Mouse (Mus musculus) kidney, postnatal 14 days (tissue): Measurements from ENCODE around the gene BC048562.

Experiments
- DNase-seq: peaks from one replicate; pipeline ENCODE4 v3.0.0; 2022; ENCODE audit warnings: mixed read lengths

The BC048562 gene

DNA sequence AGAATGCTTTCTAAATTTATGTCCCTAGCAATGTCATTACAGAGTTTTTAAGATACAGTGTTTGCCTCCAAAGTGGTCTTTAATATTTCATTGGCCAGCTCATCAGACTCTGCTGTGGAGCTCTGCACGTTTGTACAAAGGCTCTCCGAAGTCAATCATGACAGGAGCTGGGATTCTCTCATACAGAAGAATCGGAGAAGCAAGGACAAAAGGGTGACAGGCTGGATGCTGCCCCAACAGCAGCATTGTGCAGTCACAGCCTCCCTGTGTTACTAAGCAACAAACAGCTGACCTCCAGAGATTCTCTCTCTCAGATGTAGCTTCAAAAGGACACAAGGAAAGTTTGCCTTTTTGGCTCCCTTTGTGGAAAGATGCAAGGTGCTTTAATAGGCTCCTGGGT lies at the start of gene BC048562:
Gene BC048562, plus strand, starts transcription at position 301 of the 400 bp plus-strand sequence.
- no peak for DNase-seq

DNA sequence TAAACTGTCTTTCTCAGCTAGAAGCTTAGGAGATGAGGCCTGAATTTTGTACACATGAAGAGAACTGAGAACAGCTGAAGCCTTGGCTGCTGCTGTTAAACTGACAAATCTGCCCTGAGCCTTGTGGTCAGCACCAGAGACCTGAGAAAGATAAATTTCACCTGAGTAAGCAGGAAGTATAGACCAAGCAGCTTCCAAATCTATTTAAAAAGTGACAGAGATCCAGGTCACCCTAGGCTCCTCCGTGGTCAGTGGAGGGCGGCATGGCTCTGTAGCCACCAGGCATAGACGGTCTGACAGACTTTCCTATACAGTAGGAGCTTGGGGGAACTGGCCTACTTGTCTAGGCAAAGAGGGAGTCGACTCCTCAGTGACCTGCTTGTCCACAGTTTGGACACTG lies 49.5 kb upstream of the BC048562 start:
- no peak for DNase-seq

DNA sequence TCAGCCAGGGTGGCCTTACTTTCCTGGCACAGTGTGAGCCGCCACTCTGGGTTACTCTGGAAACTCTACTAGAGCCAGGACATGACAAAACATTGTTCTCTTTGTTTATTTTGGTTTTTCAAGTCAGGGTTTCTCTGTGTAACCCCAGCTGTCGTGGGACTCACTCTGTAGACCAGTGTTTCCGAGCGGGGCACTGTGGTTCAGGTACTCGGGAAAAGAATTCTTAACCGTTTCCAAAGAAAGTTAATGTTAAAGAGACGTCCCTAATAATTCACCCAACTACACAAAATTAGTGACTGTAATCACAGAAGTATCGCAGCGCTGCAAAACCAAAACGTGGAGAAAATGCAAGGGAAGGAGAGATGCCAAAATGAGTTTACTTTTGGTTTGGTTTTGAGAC lies 47.7 kb upstream of the BC048562 start:
- DNase-seq = no peak

DNA sequence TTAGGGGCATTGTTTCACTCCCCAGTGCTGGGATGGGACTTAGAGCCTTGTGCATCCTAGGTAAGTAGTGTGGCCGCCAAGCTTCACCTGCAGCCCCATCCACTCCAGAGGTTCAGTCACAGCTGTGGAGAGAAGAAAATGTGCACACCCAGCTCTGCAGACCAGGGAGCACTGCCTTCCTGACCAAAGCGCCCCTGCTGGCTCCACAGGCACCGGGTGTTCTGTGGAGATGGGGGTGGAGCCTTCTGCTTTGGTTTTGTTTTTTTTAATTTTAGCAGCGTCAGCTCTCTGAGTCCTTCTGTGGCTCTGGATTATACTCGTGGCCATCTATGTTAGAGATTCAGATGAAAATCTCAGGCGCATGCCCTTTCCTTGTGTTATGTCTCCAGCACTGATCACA lies 47.1 kb upstream of the BC048562 start:
- DNase-seq = peak; percentile 28

DNA sequence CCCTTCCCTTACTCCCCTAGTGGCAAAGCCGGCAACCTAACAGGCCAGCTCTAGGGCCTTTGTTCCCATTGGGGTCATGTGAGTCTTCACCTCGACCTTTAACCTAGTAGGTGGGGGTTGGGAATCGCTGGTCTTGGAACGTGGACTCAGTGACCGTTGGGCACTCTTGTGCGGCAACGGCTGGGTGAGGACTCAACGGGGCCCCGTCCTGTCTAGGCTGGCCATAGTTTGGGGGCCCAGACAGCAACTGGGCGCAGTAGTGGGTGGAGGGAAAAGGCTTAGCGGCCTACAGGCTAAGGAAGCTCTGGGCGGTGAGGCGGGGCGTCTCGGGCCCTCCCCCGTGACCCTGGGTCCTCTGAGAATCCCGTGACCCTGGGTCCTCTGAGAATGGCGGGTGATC lies 43.6 kb upstream of the BC048562 start, which contains the start of gene 1700102P08Rik:
Gene 1700102P08Rik, plus strand, starts transcription at position 130 of the 400 bp plus-strand sequence.
- peak; percentile 67 for DNase-seq

DNA sequence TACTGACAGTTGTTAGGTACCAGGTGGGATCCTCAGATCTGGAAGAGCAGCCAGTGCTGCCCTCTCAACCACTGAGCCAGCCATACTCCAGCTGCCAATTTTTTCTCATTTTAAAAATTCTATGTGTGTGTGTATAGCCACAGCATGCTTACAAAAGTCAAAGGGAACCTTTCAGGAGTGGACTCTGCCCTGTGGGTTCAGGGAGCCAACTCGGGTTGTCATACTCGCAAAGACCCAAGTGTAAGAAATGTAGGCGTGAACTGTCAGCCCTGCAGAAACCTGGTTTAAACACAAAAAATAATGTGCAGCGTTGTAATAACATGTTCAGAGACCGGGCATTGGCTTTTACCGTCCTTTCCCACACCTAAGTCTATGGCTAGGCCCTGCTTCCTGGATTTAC lies 42.1 kb upstream of the BC048562 start:
- no peak for DNase-seq

DNA sequence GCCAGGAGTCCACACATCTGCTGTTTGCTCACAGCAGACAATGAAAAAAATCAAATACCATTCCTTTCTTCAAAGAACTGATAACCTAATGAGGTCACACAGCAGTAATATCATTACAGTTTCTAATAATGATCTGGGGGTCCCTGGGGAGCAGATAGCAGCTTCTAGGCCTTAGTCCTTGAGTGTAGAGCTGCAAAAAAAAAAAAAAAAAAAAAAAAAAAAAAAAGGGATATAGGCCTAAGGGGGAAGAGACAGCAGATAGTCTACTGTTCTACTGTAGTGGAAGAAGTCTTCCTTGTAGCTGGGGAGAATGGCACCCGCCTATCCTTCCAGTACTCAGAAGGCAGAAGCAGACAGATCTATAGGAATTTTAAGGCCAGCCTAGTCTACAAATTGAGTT lies 40.9 kb upstream of the BC048562 start:
- DNase-seq = no peak

DNA sequence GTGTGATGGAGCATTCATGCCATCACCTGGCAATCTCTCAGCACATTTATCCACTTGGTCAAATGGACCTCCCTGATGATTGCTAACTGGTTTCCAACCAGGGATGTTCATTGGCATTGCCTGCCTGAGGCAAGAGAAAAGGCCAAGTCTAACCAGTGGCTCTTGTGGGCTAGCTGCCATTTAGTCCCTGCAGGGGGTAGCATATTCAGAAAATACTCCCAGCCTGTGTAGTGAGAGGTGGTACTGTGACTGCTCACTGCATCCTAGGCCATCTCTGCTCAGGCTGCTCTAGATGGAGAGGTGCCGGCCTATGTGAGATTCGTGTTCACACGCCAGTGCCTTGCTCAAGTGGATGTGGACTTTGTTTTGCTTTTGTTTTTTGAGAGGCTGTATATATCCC lies 38.0 kb upstream of the BC048562 start:
- DNase-seq = no peak

DNA sequence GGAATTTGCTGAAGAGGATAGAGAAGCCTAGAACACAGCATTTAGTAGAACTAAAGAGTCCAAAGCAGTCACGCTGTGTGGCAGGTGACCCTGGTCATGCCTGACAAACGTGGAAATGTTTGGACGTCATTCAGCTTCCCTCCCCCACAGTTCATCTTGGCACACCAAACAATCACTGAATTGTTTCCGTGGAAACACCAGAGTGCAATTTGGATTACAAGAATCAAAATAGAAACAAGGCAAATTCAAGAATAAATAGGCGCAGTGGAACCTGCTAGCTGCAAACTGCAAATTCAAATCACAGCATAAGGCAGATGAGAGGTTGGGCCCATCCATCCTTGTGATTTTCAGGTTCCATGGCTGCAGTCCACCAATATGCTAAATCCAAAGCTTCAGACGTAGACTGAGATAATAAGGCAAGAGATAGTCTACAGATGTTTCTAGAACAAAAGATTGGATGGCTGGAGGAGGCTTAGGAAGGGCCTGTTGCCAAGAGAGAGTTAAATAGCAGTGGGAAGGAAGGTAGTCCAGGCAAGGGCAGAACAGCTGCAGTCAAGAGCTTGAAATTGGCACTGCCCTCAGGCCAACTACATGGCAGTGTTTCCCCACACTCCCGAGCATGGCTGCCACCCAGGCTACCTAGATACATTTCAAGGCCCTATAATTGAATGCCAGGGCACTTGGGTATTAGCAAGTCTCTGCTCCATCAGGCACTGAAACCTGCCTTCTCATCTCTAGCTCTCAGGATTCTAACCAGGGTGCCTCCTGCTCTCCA lies 34.9 kb upstream of the BC048562 start:
- no peak for DNase-seq

DNA sequence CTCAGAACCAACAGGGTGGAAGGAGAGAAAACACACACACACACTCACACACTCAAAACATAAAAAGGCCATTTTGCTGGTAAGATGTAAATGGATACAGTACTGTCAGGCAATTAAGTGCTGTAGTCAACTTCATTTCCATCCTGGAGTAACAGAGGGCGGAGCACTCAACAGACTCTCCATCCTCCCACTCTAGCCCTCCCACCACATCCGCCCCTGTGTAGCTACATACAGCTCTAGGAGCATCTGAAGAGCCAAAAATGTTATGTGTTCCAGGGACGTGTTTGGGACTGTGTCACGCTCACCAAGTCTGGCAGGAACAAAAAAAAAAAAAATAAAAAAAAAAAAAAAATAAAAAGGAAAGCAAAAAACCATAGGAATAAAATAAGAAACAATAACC lies 33.2 kb upstream of the BC048562 start:
- no peak for DNase-seq

DNA sequence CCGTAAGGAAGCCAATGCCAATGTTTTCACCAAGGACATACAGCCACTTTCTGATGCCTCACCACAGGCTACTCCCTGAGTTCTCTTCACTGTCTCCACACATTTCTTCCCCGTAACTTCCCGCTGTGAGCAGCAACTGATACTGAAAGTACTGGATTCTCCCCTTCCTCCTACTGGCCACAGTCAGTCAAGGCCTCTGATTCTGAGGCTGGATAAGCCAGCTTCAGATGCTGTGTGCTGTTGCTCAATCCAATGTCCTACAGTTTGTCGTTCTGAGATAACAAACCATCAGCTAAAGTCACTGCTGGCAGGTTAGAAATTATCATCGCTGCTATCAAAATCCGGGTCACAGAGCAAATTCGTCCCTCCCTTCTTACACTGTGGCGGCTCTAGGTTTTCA lies 31.8 kb upstream of the BC048562 start:
- no peak for DNase-seq

DNA sequence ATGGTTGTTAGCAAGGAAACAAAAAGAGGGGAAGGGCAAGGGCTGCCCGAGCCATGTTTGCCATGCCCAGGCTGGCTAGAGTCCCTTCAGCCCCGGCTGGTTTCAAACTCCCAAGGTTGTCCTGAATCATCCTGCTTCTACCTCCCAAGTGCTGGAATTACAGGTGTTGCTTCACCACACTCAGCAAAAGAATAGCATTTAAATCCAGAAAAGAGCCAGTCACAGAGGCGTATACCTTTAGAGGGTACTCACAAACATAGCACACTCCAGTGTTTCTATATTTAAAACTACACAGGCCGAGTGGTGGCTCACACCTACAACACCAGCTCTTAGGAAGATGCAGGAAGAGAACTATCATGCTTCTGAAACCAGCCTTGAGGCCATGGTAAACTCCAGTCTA lies 26.7 kb upstream of the BC048562 start:
- DNase-seq = no peak

DNA sequence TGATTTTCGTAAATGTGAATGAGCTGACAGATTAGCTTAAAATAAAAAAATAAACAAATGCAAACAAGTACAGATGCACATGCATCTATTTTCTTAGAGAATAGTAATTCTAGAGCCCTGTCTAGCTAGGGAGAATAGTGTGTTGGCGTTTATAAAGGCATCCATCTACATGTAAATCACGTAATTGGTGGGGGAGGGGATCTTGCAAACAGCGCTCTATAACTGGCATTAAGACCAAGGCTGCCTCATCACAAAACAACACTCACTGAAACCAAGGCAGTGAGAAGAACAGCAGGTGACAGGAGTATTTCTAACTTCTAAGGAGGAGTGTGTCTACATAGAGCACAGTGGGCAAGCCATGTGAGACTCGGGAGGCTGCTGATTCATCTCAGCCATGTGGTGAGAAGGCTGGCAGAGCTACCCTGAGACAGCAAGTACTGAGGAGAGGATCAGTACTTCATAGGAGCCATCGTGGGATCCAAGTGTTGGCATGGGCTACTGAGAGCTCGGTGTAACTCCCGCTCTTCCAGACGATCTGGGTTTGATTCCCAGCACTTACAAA lies 24.8 kb upstream of the BC048562 start:
- no peak for DNase-seq

DNA sequence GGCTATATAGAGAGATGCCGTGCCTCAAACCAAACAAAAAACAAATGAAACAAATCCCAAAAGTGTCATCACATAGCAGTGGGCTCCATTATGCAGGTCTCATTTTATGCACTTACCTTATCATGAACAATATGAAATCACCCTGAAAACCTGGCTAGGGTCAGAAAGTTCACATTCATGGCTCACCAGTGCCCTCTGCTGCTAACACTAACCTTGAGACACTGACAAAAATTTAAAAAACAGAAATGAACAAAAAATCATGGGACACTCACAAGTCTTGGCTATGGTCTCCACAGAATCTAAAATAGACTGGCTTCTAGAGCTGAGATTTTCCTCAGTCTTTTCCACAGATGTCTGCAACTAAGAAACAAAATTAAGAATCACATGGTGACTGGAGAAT lies 24.1 kb upstream of the BC048562 start:
- DNase-seq = peak; percentile 30

DNA sequence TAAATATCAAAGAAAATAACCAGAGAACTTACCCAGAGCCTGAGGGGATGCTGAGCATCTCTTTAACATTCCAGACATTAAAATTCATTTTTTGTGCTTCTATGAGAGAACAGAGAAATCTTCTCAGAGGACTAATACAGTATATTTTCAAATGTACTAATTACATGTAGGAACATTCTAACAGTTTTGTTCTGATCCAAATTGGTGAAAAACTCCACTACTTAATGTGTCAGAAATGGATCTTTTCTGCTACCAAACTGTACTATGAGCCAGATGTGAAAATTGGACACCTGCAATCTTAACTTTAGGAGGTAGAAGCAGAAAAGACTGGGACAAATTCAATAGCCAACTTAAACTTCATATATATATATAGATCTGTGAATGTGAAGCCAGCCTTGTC lies 7.9 kb upstream of the BC048562 start, which contains the start of gene Ccdc36:
Gene Ccdc36, minus strand, starts transcription at position 101 of the 400 bp plus-strand sequence.
- no peak for DNase-seq

DNA sequence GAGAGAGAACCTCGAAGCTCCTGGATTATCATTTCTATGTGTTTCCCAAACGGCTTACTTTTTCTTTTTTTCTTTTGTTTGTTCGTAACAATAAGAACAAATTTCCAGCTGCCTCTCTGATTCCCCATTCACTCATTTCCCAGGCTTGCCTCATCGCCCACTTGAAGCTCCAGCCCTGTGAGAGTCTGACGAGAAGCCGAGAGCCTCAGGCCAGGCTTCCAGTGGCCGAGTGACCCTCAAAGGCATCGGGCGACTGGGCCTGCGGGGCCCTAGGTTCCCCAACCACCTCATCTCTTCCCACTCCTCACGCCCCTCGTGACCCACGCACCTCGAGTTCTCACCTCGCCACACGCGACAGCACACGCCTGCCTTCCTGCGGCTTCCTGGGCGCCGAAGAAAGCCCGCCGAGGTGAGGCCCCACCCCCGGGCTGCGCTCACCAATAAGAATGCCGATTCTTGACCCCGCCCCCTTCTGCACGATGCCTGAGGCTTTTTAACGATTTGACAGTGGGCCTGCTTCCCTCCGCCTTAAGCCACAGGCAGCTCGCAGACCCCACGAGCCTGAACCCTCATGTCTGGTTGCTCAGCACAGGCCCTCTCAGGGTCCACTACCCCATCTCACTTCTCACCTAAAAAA lies 4.7 kb upstream of the BC048562 start:
- DNase-seq = no peak

DNA sequence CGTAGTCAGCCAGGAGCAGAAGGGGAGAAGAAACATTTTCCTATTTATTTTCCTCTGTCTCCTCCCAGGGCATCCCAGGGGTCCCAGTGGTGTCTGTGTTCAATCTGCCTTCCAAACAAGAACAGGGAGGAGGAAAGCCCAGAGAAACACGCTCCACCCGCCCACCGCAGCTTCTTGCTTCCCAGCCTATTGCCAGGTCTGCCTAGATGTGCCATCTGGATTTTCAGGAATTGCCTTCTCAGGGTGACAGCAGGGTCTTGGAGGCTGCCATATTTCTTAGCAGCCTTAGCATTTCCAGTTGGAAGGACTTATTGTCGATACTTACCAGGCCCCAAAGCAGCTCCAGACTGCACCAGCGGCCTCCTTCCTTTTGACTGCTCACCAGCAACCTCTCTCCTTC lies 2.9 kb downstream of the BC048562 start:
- no peak for DNase-seq

DNA sequence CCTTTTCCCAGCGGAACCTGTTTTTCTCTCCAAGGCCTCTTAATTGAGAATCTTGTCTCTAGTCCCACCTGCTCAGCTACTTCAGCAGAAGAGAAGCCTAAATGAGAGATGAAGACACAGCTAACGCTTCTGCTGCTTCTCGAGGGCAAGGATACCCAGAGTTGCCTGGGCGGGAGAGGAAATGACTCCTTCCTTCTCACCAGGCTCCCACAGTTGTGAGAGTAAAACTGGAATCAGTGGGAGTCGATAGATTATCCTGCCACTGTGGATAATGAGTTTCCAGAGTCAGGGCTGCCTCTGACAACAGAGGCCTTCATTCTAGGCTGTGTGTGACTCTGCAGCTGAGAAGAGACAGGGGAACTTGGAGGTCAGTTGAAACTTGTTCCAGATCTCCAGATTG lies 4.2 kb downstream of the BC048562 start:
- DNase-seq = no peak

DNA sequence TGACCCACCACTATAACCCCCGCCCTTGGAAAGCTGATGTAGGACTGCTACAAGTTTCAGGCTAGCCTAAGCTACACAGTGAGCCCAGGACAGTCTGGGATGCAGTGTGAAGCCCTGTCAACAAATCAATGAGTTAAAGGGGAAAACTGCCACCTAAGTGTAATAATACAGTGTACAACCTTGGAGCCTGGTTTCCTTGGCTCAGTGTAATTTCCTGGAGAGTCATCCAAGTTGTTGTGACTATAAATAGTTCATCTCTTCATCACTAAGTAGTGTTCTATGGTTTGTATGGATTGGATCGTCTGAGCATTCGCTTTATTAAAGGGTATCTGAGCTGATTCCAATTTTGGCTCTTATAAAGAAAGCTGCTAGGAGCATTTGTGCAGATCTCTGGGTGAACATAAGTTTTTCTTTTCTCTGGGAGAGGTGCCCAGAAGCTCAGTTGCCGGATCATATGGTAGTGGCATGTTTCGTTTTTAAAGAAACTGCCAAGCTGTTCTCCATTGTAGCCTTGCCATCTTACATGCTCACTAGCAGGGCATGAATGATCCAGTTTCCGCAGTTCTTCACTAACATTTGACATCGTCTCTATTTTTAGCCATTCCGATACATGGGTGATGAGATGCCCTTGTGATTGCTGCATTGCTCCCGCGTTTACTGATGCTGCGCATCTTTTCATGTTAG lies 5.1 kb downstream of the BC048562 start:
- DNase-seq = no peak

DNA sequence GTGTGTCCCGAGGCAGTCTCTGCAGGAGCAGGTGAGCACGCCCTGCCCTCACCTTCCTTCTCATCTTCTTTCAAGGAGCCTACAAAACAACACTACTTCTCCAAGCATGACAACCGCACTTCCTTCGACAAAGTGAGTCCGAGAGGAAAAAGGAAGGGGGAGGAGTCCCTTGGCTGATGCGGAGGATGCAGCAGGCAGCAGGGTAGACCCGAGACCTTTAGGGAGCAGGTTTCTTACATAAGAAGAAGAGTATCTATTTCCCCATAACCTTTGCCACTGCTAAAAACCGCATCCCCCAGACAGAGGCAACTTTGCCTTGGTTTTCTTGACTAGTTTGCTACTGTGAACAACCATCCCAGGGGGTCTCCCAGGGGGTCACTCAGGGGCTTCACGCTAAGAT lies 8.8 kb downstream of the BC048562 start:
- DNase-seq = no peak

DNA sequence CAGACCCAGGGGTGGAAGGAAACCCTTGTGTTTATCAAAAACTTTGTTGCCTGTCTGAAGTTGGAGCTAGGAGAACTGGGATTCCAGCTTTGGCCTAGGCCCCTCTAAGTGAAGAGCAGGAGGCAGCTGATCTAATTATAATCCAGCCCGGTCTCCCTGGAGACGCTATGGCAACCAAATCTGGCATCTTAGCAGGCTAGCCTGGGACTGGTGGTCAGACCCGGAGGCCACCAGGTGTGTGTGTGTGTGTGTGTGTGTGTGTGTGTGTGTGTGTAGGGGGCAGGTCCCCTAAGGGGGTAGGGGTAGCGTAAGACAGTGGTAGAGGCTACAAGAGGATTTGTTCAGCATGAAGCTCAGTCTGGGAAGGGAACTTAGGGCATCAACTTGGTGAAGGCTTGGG lies 13.6 kb downstream of the BC048562 start:
- no peak for DNase-seq

DNA sequence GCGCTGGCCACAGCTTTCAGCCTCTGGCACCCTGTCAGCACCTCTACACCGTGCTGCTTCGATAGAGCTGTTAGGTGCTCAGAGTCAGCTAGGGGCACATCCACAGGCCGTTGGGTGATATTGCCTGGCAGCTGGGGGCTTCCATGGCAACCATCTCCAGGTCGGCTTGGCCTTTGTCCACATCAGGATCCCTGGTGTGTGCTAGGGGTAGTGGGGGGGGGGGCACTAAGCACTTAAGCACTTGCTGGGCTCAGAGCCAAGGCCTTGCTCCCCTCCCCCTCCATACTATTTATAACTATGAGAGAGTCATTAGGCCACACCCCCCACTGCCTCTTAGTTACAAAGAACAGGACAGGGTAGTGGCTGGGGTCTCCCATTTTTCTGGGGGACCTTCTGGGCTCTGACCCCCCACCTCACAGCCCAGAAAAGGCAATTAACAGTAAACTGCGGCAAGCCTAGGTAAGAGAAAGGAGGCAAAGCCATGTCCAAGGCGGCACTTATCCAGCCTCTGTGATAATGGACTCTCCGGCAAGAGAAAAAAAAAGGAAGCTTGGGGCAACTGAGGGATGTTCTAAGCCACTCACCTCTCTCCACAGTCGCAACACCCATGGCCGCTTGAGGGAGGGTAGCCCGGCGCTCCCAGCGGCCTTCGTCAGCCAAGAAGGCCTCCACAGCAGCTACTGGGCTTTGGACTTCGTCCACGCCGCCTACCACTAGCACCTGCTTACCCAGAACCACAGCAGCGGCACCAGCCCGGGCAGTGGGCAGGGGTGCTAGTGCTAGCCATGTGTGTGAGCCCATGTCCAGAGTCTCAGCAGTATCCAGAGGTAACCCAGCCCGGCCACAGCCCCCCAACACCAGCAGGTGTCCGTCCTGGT lies 14.2 kb downstream of the BC048562 start:
- DNase-seq = peak; percentile 50

DNA sequence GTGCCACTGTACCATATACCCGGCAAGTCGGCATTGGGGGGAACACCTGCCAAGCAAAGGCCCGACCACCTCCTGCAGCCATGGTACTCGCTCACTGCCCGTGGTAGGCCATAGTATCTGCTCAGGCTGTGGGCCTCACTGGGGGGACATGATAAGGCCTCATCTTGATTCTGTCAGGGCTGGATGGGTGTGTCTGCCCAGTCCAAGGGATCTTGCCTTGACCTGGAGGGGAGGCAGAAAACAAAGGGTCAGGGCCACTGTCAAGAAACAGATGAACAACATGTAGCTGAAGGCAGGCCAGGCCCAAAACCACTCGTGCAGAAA lies 14.8 kb downstream of the BC048562 start:
- no peak for DNase-seq
